Mouse (Mus musculus) CD4-positive naive resting alpha-beta T cell, adult 76 days (primary cell): ENCODE data around the gene Calr. TPM values are rescaled to one million over a fixed set of nuclear protein-coding genes. Genes with fewer than 3 reads are reported as not detected.

Experiments used
- total RNA-seq: library from RNA; stranded (reverse); gene quantifications from one replicate; pipeline ENCODE4 v1.2.4, GENCODE M21; 2023

Gene Calr
- 445 TPM for total RNA-seq

GRCm38 (mm10) chr8:84846722-84847572 lies at the start of gene Calr:
Gene Calr (minus strand): TSS chr8:84846934.

DNA sequence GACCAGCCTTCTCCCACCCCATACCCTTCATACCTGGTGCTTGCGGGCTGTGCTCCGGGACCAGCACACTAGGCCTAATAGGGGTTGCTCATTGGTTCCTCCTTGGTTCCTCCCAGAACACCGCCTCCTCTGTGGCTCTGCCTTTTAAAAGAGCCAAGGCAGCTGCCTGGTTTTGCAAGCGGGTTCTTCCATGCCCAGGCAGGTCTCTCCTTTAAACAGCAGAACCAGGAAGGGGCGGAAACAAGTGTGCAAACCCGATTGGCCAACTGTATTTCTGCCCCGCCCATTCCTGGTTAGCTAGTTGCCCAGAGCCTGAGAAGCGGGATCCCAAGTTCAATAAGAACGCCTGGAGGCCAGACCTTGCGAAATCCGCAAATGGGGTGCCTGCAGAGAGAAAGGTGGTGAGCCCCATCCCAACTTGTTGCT lies 47.0 kb upstream of the Calr start, which contains the start of gene Gcdh:
Gene Gcdh, minus strand, starts transcription at position 213 of the 426 bp plus-strand sequence.

DNA sequence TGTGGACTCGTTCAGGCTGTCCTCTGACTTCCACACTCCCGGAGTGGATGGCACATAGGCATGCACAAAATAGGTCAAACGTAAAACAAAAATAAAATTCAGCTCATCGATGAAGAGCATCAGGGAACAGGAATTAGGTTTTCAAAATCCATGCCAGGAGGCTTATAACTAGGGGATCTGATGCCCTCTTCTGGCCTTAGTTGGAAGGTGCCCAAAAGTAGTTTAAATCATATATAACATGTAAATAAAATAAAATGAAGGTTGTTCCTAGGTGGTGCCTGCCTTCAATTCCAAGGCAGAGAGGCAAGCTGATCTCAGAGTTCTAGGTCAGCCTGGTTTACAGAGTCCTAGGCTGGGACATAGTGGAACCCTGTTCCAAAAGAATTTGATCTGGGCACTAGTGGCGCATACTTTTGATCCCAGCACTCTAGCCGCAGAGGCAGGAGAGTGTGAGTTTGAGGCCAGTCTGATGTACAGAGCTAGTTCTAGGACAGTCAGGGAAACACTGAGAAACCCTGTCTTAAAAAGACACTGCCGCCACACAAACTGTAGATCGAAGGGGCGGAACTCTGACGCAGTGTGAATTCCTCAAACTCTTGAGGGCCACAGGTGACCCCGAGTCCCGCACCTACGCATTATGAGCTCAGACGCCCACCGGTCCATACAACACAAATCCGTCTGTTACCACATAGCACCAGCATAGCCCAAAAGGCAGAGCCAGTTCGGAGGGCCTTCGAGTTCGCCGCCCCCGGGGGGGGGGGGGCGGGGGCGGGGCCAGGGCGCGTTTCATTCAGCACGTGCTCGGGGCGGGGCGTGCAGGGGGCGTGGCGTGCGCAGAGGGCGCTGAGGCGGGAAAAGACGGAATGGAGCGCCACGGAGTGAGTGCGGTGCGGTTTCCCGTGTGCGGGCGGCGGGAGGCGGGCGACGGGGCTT lies 24.9 kb upstream of the Calr start, which contains the start of gene Syce2:
Gene Syce2, plus strand, starts transcription at position 736 of the 933 bp plus-strand sequence.

DNA sequence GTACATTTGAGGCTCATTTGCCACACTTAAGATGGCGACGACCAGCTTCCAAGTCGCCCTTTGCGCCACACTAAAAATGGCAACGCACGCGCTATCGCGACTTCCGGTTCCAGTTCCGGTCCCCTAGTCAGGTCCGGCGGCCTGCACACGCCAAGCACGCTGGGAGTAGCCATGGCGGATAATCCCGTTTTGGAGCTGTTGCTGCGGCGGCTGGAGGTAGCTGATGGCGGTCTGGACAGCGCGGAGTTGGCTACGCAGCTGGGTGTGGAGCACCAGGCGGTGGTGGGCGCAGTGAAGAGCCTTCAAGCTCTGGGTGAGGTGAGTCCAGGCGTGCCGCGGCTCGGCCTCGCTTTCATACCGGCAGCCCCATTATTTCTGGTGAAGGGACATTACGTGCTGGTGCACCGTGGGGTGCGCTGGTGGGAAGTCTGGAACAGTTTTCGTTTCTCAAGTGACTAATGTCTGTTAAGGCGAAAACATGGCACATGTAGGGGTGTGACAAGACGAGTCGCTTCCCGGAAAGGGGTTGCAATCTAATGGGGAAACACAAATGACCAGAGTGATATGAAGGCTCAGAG lies 10.2 kb upstream of the Calr start, which contains the start of gene Farsa:
Gene Farsa, plus strand, starts transcription at position 126 of the 578 bp plus-strand sequence.

DNA sequence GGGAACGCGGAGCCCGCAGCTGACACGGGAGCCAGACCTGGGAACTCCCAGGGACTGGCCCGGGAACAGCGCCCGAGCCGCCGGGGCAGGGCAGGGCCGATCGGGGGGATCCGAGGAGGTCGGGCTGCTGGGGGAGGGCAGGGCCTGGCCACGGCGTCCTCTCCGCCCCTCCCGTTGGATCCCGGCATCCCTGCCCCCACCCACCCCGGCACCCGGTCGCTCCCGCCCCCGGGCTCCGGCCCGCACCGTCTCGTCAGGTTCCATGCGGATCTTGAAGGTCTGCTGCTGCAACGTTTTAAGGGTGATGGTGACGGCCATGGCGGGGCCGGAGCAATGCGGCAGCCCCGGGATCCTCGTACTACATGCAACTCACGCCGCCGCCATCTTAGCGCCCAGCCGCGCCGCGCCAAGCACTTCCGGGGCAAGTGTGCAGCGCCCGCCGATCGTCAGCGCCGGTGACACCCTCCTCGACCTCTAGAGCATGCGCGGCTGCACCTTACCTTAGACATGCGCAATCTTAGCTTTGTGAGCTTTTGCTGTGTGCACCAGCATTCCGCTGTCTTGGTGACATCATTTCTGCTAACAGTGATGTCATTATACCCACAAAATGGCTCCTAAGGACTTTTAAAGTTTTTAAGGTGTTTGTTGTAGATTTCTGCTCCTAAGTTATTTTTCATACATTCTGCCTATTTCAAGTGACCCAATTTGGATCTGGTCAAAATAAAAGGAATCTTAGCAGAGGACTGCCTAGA lies 6.3 kb downstream of the Calr start, which contains the start of gene Rad23a:
Gene Rad23a, minus strand, starts transcription at position 418 of the 752 bp plus-strand sequence.

GRCm38 (mm10) chr8:84831490-84831889 lies 15.2 kb downstream of the Calr start, which contains the start of gene Gadd45gip1:
Gene Gadd45gip1 (plus strand): TSS chr8:84831522.

GRCm38 (mm10) chr8:84822723-84823122 lies 24.0 kb downstream of the Calr start, which contains the start of gene Dand5:
Gene Dand5 (minus strand): TSS chr8:84822823.

DNA sequence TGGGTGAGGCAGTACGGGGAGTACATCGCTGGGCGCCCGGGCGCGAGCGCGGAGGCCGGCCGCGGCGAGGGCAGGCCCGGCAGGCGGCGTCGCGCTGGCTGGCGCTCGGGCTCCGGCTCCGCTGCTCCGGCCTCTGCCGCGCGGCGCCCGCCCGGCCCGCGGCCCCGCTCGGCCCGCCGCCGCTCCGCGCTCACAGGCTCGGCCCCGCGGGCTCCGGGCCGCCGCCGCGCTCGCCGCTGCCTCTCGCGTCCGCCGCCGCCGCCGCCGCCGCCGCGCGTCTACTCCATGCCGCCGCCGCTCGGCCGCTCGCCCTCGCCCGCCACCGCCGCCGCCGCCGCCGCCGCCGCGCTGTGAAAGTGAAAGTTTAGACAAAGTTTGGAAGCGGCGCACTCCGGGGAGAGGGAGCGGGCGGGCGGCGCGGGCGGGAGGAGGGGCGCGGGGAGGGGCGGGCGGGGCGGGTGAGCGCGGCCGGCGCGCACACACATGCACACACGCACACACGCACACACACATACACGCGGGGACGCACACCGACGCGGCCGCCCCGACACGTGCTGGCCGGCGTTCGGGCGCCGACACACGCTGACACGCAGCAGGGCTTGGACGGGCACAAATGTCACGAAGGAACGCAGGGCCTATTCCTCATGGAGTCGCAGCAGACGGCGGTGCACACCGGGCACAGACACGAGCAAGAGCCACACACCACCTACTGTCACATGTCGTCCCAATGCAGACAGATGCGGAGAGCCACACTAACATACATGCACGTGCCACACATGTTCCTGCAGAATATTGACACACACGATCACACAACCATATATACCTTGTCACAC lies 46.5 kb downstream of the Calr start, which contains the start of gene Nfix:
Gene Nfix, minus strand, starts transcription at position 346 of the 833 bp plus-strand sequence.

Other genes with a start within 250 kb of the Calr start
- 197 TPM for gene Ier2, start 184.1 kb downstream of the Calr start, total RNA-seq
- 184 TPM for gene Trmt1, start 160.6 kb downstream of the Calr start, total RNA-seq
- gene Nacc1, start 159.1 kb downstream of the Calr start, total RNA-seq = 41.1 TPM
- 9.1 TPM for gene Lyl1, start 145.5 kb downstream of the Calr start, total RNA-seq
- gene G430095P16Rik, start 123.9 kb downstream of the Calr start, total RNA-seq = 11.7 TPM
- gene Nfix, start 46.6 kb downstream of the Calr start, total RNA-seq = 18.7 TPM
- gene Dand5, start 24.1 kb downstream of the Calr start, total RNA-seq = 4.9 TPM
- gene Gadd45gip1, start 15.4 kb downstream of the Calr start, total RNA-seq = 13.2 TPM
- gene Rad23a, start 6.3 kb downstream of the Calr start, total RNA-seq = 70.4 TPM
- 68.4 TPM for gene Farsa, start 10.1 kb upstream of the Calr start, total RNA-seq
- 4.2 TPM for gene Syce2, start 25.2 kb upstream of the Calr start, total RNA-seq
- 21.0 TPM for gene Gcdh, start 47.0 kb upstream of the Calr start, total RNA-seq
- 0.62 TPM for gene Klf1, start 55.0 kb upstream of the Calr start, total RNA-seq
- gene Dnase2a, start 61.6 kb upstream of the Calr start, total RNA-seq = 8.8 TPM
- 0.15 TPM for gene Mast1, start 90.4 kb upstream of the Calr start, total RNA-seq
- not detected for gene Rtbdn, start 100.1 kb upstream of the Calr start, total RNA-seq
- gene Gm49661, start 122.5 kb upstream of the Calr start, total RNA-seq = not detected
- gene Prdx2, start 122.7 kb upstream of the Calr start, total RNA-seq = 57.7 TPM
- gene Rnaseh2a, start 122.8 kb upstream of the Calr start, total RNA-seq = 28.2 TPM
- gene Junb, start 131.8 kb upstream of the Calr start, total RNA-seq = 1,783 TPM
- 6.6 TPM for gene Hook2, start 143.7 kb upstream of the Calr start, total RNA-seq
- not detected for gene Best2, start 167.6 kb upstream of the Calr start, total RNA-seq
- gene Asna1, start 178.3 kb upstream of the Calr start, total RNA-seq = 55.2 TPM
- 167 TPM for gene Trir, start 179.9 kb upstream of the Calr start, total RNA-seq
- 68.9 TPM for gene Tnpo2, start 190.0 kb upstream of the Calr start, total RNA-seq
- 6.9 TPM for gene Fbxw9, start 213.1 kb upstream of the Calr start, total RNA-seq
- gene Gm5741, start 221.0 kb upstream of the Calr start, total RNA-seq = not detected
- 115 TPM for gene Dhps, start 224.8 kb upstream of the Calr start, total RNA-seq
- 60.0 TPM for gene Wdr83os, start 233.8 kb upstream of the Calr start, total RNA-seq
- gene Wdr83, start 234.4 kb upstream of the Calr start, total RNA-seq = 11.5 TPM
- 113 TPM for gene Man2b1, start 236.3 kb upstream of the Calr start, total RNA-seq